Mouse (Mus musculus): ENCODE results near the gene Ubp1. TPM values are rescaled to one million over a fixed set of nuclear protein-coding genes. Genes with fewer than 3 reads are reported as not detected.
A peak's percentile ranks its signal among the peaks of the same experiment; 100 is the strongest.

Ubp1 gene
- polyA plus RNA-seq, 1 experiment from 2014 or later: 18.1 TPM

DNA sequence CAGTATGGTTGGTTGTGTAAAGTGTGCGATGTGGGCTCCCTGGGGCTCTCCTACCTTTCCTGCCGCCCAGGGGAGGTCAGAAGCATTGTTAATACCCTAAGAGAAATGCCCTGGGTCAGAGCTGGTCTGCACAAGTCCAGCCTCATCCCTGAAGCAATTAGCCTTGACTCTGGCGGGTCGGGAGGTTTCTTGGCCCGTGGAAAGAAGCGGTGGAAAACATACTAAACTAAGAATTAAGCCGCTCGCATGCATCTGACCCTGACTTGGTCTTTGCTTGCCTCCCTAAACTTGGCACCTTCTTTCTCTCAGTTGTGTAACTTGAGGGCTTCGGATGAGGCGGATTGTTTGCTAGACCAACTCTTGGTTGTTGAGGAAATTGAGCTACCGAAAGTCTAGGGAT is 1.8 kb downstream of the Ubp1 start:
- Histone ChIP-seq H3K36me3 (no peaks in the 10 kb centered on the region), H3K9ac (peak overlapping the region; percentile 86), H3K27ac (peak overlapping the region; percentile 88), H3K9me3 (replicated peaks) (no peaks in the 10 kb centered on the region), H3K4me2 (peak overlapping the region; percentile 79), H3K4me1 (replicated peaks) (peaks cover 26% of the 10 kb centered on the region), H3K27me3 (no peaks in the 10 kb centered on the region), H3K4me3 (peak overlapping the region; percentile 83)
- 16% methylated on average over 11 of the region's 11 CpGs for WGBS
- no peak for ATAC-seq (replicated peaks; ENCODE audit: insufficient number of reproducible peaks, insufficient read depth, low FRiP score, low read depth)

DNA sequence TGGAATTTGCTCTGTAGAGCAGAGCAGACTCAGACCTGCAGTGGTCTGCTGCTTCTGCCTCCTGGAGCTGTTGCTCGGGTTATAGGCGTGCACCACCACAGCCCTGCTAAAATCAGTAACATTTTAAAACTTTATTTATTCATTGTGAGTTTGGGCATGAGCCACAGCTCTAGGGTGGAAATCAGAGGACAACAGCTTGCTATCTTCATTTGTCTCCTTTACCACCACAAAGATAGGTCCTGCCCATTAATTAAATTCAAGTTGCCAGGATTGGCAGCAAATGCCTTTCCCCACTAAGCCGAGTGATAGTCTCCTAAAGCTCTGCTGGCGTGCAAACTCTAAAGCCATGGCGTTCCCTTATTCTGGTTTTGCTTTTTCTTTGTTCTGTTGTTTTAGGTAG is 4.9 kb downstream of the Ubp1 start:
- peaks cover 28% of the 10 kb centered on the region for H3K4me1 ChIP-seq (replicated peaks)
- H3K27ac ChIP-seq: no peak overlapping the region
- no peak overlapping the region for H3K9ac ChIP-seq
- H3K27me3 ChIP-seq: no peaks in the 10 kb centered on the region
- no peak overlapping the region for H3K4me3 ChIP-seq
- WGBS: 55% methylated on average over 5 of the region's 5 CpGs
- no peaks in the 10 kb centered on the region for H3K36me3 ChIP-seq
- no peak overlapping the region for H3K4me2 ChIP-seq
- H3K9me3 ChIP-seq (replicated peaks): no peaks in the 10 kb centered on the region
- ATAC-seq (replicated peaks; ENCODE audit: insufficient number of reproducible peaks, insufficient read depth, low FRiP score, low read depth): no peak

DNA sequence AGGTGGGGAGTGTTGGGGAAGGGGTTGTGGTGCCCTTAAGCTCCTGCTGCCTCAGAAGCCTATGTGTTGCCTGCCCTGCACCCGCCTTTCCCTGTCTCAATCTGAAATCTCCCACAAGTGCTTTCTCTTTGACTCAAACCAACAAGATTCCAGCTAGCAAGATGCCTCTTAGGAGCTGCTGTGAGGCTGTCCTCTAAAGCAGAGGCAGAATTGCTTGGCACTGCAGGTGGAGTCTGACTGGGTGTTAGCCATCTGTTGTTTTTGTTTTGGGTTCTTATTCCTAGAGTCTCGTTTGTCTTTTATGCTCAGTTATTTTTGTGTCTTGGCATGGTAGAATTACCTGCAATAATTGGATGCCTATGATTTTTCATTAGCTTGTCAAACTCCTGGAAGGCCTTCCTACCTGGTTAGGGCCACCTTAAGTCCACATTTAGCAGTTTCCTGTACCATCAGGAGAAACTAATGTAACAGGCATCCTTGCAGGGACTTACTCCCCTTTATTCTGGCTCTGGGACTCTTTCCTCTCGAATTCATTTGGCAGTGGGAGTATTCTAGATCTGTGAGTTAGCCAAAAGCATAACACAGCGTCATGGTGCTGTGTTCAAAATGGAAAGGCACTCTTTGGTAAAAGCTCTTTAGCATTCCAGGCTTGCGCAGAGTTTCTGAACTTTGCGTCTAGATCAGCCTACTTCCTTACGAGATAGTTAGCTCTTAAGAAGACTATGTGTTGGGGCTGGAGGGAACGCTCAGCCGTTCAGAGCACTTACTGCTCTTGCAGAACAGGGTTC is 8.5 kb downstream of the Ubp1 start:
- H3K27ac ChIP-seq: no peak overlapping the region
- no peak overlapping the region for H3K4me2 ChIP-seq
- H3K9me3 ChIP-seq (replicated peaks): no peaks in the 10 kb centered on the region
- no peaks in the 10 kb centered on the region for H3K27me3 ChIP-seq
- no peak for ATAC-seq (replicated peaks; ENCODE audit: insufficient number of reproducible peaks, insufficient read depth, low FRiP score, low read depth)
- 77% methylated on average over 9 of the region's 9 CpGs for WGBS
- H3K4me3 ChIP-seq: no peak overlapping the region
- H3K36me3 ChIP-seq: no peaks in the 10 kb centered on the region
- peaks cover 18% of the 10 kb centered on the region for H3K4me1 ChIP-seq (replicated peaks)
- H3K9ac ChIP-seq: no peak overlapping the region

DNA sequence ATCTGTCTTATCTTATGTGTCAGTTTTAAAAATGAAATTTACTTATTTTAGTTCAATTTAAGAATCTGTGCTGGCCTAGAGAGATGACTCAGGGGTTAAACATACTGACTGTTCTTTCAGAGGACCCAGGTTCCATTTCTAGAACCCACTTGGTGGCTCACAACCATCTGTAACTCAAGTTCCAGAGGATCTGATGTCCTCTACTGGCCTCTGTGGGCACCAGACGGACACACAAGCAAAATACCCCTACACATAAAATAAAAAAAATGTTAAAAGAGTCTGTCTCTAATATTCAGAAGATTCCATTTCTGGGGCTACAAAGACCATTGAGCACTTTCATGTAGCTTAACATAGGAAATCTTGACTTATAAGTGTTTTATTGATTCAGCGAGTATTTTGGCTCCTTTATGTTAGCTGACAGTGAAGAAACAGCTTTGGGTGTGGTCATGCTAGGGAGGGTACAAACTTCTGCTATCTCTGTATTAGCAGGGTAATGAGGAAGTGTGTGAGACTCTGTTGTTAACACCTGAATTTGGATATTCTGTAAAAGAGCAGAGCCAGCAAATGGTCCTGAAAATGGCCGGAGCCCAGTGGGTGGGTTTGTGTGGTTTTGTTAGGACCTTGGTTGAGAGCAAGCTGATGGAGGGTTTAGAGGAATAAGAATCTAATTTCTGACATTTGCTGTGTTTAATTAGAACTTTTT is 10.5 kb downstream of the Ubp1 start:
- Histone ChIP-seq H3K4me1 (replicated peaks) (peaks cover 9% of the 10 kb centered on the region), H3K4me3 (no peak overlapping the region), H3K4me2 (no peak overlapping the region), H3K27me3 (no peaks in the 10 kb centered on the region), H3K27ac (no peak overlapping the region), H3K36me3 (peaks cover 15% of the 10 kb centered on the region), H3K9me3 (replicated peaks) (no peaks in the 10 kb centered on the region), H3K9ac (no peak overlapping the region)
- no peak for ATAC-seq (replicated peaks; ENCODE audit: insufficient number of reproducible peaks, insufficient read depth, low FRiP score, low read depth)
- 88% methylated on average over 3 of the region's 3 CpGs for WGBS

DNA sequence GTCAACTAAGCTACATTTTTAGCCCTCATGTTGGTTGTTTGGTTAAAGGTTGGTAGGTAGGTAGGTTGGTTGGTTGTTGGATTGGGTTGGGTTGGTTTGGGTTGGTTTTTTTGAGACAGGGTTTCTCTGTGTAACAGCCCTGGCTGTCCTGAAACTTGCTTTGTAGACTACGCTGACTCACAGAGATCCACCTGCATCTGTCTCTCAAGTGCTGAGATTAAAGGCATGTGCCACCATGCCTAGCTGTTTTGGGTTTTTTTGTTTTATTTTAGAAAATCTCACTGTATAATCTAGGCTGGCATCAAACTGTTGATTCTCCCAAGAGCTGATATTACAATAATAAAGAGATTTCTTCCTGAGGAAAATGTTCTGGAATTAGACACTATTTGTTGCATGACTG is 12.6 kb downstream of the Ubp1 start:
- ATAC-seq (replicated peaks; ENCODE audit: insufficient number of reproducible peaks, insufficient read depth, low FRiP score, low read depth): no peak
- peaks cover 7% of the 10 kb centered on the region for H3K4me1 ChIP-seq (replicated peaks)
- no peaks in the 10 kb centered on the region for H3K27me3 ChIP-seq
- no peak overlapping the region for H3K4me3 ChIP-seq
- H3K27ac ChIP-seq: no peak overlapping the region
- 94% methylated on average over 1 of the region's 1 CpGs for whole genome bisulfite sequencing
- H3K4me2 ChIP-seq: no peak overlapping the region
- H3K9me3 ChIP-seq (replicated peaks): no peaks in the 10 kb centered on the region
- H3K9ac ChIP-seq: no peak overlapping the region
- peaks cover 26% of the 10 kb centered on the region for H3K36me3 ChIP-seq

DNA sequence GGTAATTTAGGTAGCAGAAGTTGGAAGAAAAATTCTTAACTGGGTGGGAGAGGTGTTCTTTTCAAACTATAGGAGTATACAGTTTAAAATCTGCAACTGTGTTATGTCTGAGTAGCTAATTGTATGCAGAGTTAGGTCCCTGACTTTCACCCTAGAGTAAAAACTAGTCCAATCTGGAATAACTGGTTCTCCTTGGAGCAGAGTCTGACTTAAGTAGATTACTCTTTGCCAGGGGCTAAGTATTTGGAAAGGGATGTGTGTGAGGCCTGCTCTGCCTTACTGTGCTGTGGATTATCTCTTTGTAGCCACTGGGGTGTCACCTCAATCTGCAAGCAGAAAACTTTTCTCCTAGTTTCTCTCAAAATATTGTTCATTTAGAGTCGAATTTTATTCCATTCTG is 16.5 kb downstream of the Ubp1 start:
- peaks cover 34% of the 10 kb centered on the region for H3K36me3 ChIP-seq
- no peak overlapping the region for H3K9ac ChIP-seq
- H3K27me3 ChIP-seq: no peaks in the 10 kb centered on the region
- no peak overlapping the region for H3K27ac ChIP-seq
- WGBS: 90% methylated on average over 1 of the region's 1 CpGs
- no peaks in the 10 kb centered on the region for H3K9me3 ChIP-seq (replicated peaks)
- H3K4me1 ChIP-seq (replicated peaks): peaks cover 5% of the 10 kb centered on the region; the same call in 1 of the 2 replicates
- no peak overlapping the region for H3K4me3 ChIP-seq
- no peak for ATAC-seq (replicated peaks; ENCODE audit: insufficient number of reproducible peaks, insufficient read depth, low FRiP score, low read depth)
- no peak overlapping the region for H3K4me2 ChIP-seq

DNA sequence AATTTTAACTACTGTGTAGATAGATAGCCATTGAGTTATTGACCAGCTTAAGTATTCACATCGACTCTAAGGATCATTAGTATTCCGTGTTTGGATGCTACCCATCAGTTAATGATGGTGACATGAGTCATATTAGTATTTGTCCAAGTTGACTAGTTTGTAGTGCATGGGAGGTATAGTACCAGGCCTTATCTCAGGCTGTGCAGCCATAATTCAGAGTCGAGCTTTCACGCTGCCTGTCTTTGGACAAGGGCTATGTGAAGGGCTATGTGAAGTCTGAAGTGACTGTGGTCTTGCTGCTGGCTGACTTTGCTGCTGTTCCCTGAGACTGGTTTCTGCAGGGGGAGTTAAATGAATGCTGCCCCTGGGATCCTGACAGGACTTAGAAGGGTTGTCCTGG is 27.0 kb downstream of the Ubp1 start:
- Histone ChIP-seq H3K27me3 (no peaks in the 10 kb centered on the region), H3K4me3 (no peak overlapping the region), H3K9ac (no peak overlapping the region), H3K36me3 (peaks cover 44% of the 10 kb centered on the region), H3K27ac (no peak overlapping the region), H3K4me2 (no peak overlapping the region), H3K4me1 (replicated peaks) (no peaks in the 10 kb centered on the region), H3K9me3 (replicated peaks) (no peaks in the 10 kb centered on the region)
- ATAC-seq (replicated peaks; ENCODE audit: insufficient number of reproducible peaks, insufficient read depth, low FRiP score, low read depth): no peak
- whole genome bisulfite sequencing: 91% methylated on average over 4 of the region's 4 CpGs

DNA sequence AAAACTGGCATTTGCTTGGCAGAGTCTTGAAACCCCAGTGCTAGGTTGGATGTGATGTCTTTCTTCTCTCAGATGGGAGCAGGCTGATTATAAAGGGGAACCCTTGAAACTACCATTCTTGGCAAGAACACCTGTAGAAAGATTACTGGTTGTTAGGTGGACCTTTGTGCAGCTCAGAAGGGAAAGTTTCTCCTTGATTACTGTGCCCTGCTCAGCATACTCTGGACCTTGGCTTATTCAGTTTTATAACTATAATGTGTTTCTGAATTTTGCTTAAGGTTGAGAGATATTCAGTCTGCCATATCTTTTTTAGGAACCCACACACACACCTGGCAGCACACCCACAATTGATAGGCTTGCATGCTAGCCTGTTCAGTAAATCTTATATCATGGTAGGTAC is 33.0 kb downstream of the Ubp1 start:
- no peak for ATAC-seq (replicated peaks; ENCODE audit: insufficient number of reproducible peaks, insufficient read depth, low FRiP score, low read depth)
- H3K4me2 ChIP-seq: no peak overlapping the region
- H3K4me1 ChIP-seq (replicated peaks): no peaks in the 10 kb centered on the region
- H3K27me3 ChIP-seq: no peaks in the 10 kb centered on the region
- H3K9me3 ChIP-seq (replicated peaks): no peaks in the 10 kb centered on the region
- H3K4me3 ChIP-seq: no peak overlapping the region
- no peak overlapping the region for H3K9ac ChIP-seq
- no peak overlapping the region for H3K27ac ChIP-seq
- peaks cover 72% of the 10 kb centered on the region for H3K36me3 ChIP-seq

DNA sequence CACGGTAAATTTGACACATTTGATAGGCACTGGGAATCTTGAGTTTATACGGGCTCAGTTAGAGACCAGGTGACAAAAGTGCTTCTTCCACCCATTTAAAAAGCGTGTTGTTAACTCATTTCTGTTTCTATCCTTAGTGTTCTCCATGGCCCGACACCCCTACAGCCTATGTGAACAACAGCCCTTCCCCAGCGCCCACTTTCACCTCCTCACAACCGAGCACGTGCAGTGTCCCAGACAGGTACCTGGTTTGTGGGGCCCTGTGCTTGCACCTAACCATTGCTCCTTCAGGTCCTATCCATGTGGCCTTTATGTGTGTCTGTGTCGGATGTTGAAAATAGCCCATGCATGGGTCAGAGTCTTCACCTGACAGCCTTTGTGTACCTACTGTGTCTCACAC is 33.7 kb downstream of the Ubp1 start:
- no peaks in the 10 kb centered on the region for H3K4me1 ChIP-seq (replicated peaks)
- H3K9ac ChIP-seq: no peak overlapping the region
- ATAC-seq (replicated peaks; ENCODE audit: insufficient number of reproducible peaks, insufficient read depth, low FRiP score, low read depth): no peak
- H3K27me3 ChIP-seq: no peaks in the 10 kb centered on the region
- peaks cover 72% of the 10 kb centered on the region for H3K36me3 ChIP-seq
- no peaks in the 10 kb centered on the region for H3K9me3 ChIP-seq (replicated peaks)
- no peak overlapping the region for H3K27ac ChIP-seq
- no peak overlapping the region for H3K4me3 ChIP-seq
- 93% methylated on average over 8 of the region's 8 CpGs for WGBS
- H3K4me2 ChIP-seq: no peak overlapping the region

DNA sequence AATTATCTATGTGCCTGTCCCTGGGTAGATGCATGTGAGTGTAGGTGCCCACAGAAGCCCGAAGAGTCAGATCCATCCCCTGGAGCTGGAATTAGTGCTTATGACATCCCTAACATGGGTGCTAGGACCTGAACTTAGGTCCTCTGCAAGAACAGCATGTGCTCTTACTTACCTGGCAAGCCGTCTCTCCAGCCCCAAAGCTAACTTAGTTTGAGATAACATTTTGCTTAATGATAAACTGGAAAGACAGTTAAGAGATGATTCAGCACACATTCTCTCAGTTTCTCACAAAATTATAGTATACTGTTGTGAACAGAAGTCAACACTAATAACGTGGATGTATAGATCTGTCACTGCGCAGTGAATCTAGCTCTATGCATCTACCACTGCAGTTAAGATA is 36.1 kb downstream of the Ubp1 start:
- Histone ChIP-seq H3K9me3 (replicated peaks) (no peaks in the 10 kb centered on the region), H3K4me2 (no peak overlapping the region), H3K27ac (no peak overlapping the region), H3K36me3 (peaks cover 80% of the 10 kb centered on the region), H3K4me1 (replicated peaks) (no peaks in the 10 kb centered on the region), H3K27me3 (no peaks in the 10 kb centered on the region), H3K4me3 (no peak overlapping the region), H3K9ac (no peak overlapping the region)
- ATAC-seq (replicated peaks; ENCODE audit: insufficient number of reproducible peaks, insufficient read depth, low FRiP score, low read depth): no peak
- 88% methylated on average over 4 of the region's 4 CpGs for WGBS

DNA sequence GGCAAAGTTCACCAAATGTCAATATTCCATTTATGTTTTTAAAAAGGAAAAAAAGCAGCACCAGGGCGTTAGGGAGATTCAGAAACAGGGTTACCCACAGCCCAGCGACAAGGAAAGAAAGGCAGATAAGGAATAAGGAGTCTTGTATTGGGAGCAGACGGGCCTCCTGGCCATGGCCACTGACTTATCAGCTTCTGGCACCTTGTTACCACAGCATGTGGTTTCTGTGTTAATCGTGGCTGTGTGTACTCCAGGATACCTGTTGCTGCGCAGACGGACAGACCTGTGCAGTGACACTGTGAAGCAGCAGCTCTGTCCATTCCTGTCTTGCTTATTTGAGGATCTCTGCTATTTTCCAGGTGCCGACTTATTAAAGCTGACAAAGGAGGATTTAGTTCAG is 38.2 kb downstream of the Ubp1 start:
- no peak overlapping the region for H3K9ac ChIP-seq
- H3K9me3 ChIP-seq (replicated peaks): no peaks in the 10 kb centered on the region
- WGBS: 79% methylated on average over 7 of the region's 7 CpGs
- ATAC-seq (replicated peaks; ENCODE audit: insufficient number of reproducible peaks, insufficient read depth, low FRiP score, low read depth): no peak
- H3K27me3 ChIP-seq: no peaks in the 10 kb centered on the region
- H3K36me3 ChIP-seq: peaks cover 79% of the 10 kb centered on the region
- no peak overlapping the region for H3K27ac ChIP-seq
- no peaks in the 10 kb centered on the region for H3K4me1 ChIP-seq (replicated peaks)
- H3K4me3 ChIP-seq: no peak overlapping the region
- no peak overlapping the region for H3K4me2 ChIP-seq

DNA sequence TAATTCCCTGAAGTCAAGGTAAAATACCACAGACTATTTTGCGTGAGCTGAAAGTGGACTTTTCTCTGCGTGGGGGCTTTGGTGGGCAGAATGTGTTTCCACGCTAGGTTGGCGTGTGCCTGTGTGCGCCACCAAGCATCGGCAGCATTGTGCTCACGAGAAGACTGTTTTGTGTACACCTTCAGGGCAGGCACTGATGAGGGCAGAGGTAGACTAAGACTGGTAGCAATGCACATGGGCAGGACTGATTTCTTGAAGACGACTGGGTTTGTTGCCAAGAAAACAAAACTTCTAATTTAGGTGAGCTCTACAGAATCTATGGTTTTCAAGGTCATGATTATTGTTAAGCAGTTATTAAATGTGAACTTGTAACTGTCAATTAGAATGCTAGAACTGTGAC is 38.7 kb downstream of the Ubp1 start:
- H3K4me1 ChIP-seq (replicated peaks): no peaks in the 10 kb centered on the region
- ATAC-seq (replicated peaks; ENCODE audit: insufficient number of reproducible peaks, insufficient read depth, low FRiP score, low read depth): no peak
- H3K27me3 ChIP-seq: no peaks in the 10 kb centered on the region
- no peak overlapping the region for H3K4me3 ChIP-seq
- H3K27ac ChIP-seq: no peak overlapping the region
- H3K9me3 ChIP-seq (replicated peaks): no peaks in the 10 kb centered on the region
- H3K4me2 ChIP-seq: no peak overlapping the region
- no peak overlapping the region for H3K9ac ChIP-seq
- 93% methylated on average over 8 of the region's 8 CpGs for WGBS
- H3K36me3 ChIP-seq: peaks cover 75% of the 10 kb centered on the region

Measured in heart, embryonic 15.5 days (tissue).